Mouse (Mus musculus) kidney, embryonic 15.5 days (tissue): ENCODE measurements around the gene Pigm. TPM values are rescaled to one million over a fixed set of nuclear protein-coding genes. Genes with fewer than 3 reads are reported as not detected.

ENCODE experiments used
- ATAC-seq: fragments of 200-750 bp; cut with Nextera tagmentation; replicated peaks from 2 replicates; pipeline ENCODE4 v1.8.0; 2017; ENCODE audit warnings: moderate TSS enrichment; ENCODE audit not compliant: low FRiP score
- H3K27ac ChIP-seq: fragments of 300-500 bp; sonication (generic); 2 replicates; pipeline ENCODE4 v1.5.1; 2015; ENCODE audit warnings: mild to moderate bottlenecking, inconsistent platforms
- H3K27me3 ChIP-seq: fragments of 300-500 bp; sonication (generic); 2 replicates; pipeline ENCODE4 v1.6.1; 2015; ENCODE audit warnings: inconsistent platforms
- H3K36me3 ChIP-seq: fragments of 300-500 bp; sonication (generic); 2 replicates; pipeline ENCODE4 v1.6.1; 2015; ENCODE audit warnings: inconsistent platforms
- H3K4me1 ChIP-seq: fragments of 300-500 bp; sonication (generic); 2 replicates; pipeline ENCODE4 v1.6.1; 2015; ENCODE audit warnings: inconsistent platforms
- H3K4me2 ChIP-seq: fragments of 300-500 bp; sonication (generic); 2 replicates; pipeline ENCODE4 v1.6.1; 2015; ENCODE audit warnings: moderate library complexity, mild to moderate bottlenecking, inconsistent platforms
- H3K4me3 ChIP-seq: fragments of 300-500 bp; sonication (generic); replicated peaks from 2 replicates; pipeline ENCODE4 v1.5.1; 2015; ENCODE audit warnings: mild to moderate bottlenecking, inconsistent platforms
- H3K9ac ChIP-seq: fragments of 300-500 bp; sonication (generic); 2 replicates; pipeline ENCODE4 v1.6.1; 2015; ENCODE audit warnings: mild to moderate bottlenecking, inconsistent platforms
- H3K9me3 ChIP-seq: fragments of 300-500 bp; sonication (generic); replicated peaks from 2 replicates; pipeline ENCODE4 v1.6.1; 2016; ENCODE audit warnings: inconsistent platforms
- WGBS: fragments of 180-500 bp; shearing (Covaris S2); methylation state at CpG from one replicate; pipeline ENCODE4 v1.1.7; 2015; ENCODE audit warnings: mixed read lengths; 5-methylcytosine and 5-hydroxymethylcytosine counted together
- polyA plus RNA-seq: library from polyadenylated mRNA; unstranded; fragments of >200 nt; fragmentation: Nextera tagmentation; extraction: Ambion mirVana; gene quantifications from 2 replicates; pipeline ENCODE4 v1.2.1, GENCODE M21; 2015

The Pigm gene
- polyA plus RNA-seq, 1 experiment from 2014 or later: 7.9 TPM

DNA sequence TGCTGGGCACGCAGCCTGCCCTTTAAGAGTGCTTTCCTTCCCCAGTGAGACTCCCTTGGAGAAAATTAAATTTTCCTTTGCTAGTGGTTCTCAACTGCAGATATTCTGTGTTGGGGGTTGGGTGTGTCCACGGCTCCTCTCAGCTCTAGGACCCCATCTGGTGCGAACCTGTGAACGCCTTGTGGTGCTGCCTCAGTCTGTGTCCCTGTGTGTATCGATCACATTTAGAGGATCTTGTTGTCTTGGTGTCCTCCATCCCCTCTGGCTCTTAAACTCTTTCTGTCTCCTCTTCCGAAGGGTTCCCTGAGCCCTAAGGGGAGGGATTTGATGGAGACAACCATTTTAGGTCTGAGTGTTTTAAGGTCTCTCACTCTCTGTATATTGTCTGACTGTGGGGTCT is 43.8 kb downstream of the Pigm start:
- no peak overlapping the region for H3K27ac ChIP-seq
- peaks cover 13% of the 10 kb centered on the region for H3K4me1 ChIP-seq
- H3K4me3 ChIP-seq: no peak overlapping the region
- H3K27me3 ChIP-seq: no peaks in the 10 kb centered on the region
- H3K4me2 ChIP-seq: no peak overlapping the region
- H3K9me3 ChIP-seq: no peaks in the 10 kb centered on the region
- H3K9ac ChIP-seq: no peak overlapping the region
- WGBS: 90% methylated on average over 6 of the region's 6 CpGs
- H3K36me3 ChIP-seq: no peaks in the 10 kb centered on the region
- ATAC-seq: no peak

DNA sequence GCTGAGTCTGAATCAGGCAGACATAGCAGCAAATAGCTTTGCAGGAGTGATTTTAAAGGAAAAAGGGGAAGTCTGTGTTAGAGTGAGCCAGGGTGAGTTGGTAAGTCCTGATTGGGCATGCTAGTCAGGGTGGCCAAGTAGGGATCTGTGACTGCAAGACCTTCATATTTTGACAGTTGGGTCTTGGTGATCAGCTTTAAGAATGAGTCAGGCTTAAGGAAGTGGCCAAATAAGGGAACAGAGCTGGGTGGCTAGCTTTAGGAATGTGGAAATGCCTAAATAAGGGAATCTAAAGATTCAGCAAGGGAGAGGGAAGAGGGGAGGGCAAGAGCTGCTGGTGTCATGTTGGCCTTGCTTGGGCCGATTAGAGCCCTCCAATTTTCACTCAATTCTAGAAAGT is 47.0 kb downstream of the Pigm start:
- 25% methylated on average over 1 of the region's 1 CpGs for WGBS
- no peaks in the 10 kb centered on the region for H3K27me3 ChIP-seq
- no peaks in the 10 kb centered on the region for H3K36me3 ChIP-seq
- H3K4me2 ChIP-seq: no peak overlapping the region
- no peak overlapping the region for H3K4me3 ChIP-seq
- peaks cover 8% of the 10 kb centered on the region for H3K4me1 ChIP-seq
- H3K27ac ChIP-seq: no peak overlapping the region
- H3K9ac ChIP-seq: no peak overlapping the region
- no peak for ATAC-seq
- H3K9me3 ChIP-seq: no peaks in the 10 kb centered on the region

DNA sequence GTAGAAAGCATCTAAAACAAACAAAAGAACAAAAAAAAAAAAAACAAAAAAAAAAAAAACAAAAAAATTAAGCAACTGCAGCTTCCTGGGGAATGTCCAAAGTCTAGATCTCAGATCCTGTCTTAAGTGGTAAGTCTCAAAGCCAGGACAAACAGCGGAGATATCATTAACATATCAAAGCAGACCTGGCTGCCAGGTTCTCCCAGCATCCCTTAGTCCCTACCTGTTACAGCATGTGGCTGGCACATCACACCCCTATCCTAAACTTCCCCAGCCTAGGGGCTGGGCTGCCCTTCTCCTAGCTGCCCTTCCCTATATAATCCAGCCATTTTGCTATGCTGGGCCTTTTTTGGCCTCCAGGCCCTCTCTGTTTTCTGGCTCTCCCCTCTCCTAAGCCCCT is 50.1 kb downstream of the Pigm start:
- Histone ChIP-seq H3K36me3 (no peaks in the 10 kb centered on the region), H3K9me3 (no peaks in the 10 kb centered on the region), H3K27ac (no peak overlapping the region), H3K4me1 (peaks cover 11% of the 10 kb centered on the region), H3K4me3 (no peak overlapping the region), H3K4me2 (no peak overlapping the region), H3K9ac (no peak overlapping the region), H3K27me3 (no peaks in the 10 kb centered on the region)
- 76% methylated on average over 1 of the region's 1 CpGs for WGBS
- ATAC-seq: no peak

DNA sequence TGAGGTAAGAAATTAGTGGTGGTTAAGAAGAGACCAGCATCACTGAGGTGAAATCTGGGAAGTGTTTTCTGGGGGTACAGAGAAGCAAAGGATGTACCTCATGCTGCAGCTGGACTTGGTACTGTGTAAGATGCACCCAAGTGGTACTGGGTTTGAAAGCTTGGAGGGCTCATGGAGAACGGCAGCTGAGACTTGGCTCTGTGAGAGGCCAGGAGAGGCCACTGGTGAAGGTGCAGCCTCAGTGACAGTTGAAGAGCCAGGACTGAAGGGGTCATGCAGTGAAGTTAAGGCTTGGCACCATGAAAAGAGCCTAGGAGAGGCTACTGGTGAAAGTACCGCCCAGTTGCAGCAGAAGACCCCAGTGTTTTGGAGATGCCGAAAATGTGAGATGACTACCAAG is 51.5 kb downstream of the Pigm start:
- no peak overlapping the region for H3K27ac ChIP-seq
- 83% methylated on average over 3 of the region's 3 CpGs for WGBS
- no peak for ATAC-seq
- no peak overlapping the region for H3K9ac ChIP-seq
- H3K4me2 ChIP-seq: no peak overlapping the region
- H3K4me3 ChIP-seq: no peak overlapping the region
- H3K36me3 ChIP-seq: no peaks in the 10 kb centered on the region
- H3K4me1 ChIP-seq: peaks cover 26% of the 10 kb centered on the region
- no peaks in the 10 kb centered on the region for H3K9me3 ChIP-seq
- no peaks in the 10 kb centered on the region for H3K27me3 ChIP-seq

DNA sequence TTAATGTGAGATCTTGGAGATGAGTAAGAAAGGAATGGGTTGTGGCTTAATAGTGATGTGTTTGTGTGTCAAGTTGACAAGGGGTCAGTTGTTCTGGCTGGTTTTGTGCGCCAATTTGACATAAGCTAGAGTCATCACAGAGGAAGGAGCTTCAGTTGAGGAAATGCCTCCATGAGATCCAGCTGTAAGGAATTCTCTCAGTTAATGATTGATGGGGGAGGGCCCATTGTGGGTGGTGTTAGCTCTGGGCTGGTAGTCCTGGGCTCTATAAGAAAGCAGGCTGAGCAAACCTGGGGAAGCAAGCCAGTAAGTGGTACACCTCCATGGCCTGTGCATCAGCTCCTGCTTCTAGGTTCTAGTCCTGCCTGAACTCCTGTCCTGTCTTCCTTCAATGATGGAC is 52.3 kb downstream of the Pigm start:
- Histone ChIP-seq H3K27me3 (no peaks in the 10 kb centered on the region), H3K4me2 (no peak overlapping the region), H3K36me3 (no peaks in the 10 kb centered on the region), H3K4me1 (peaks cover 33% of the 10 kb centered on the region), H3K9me3 (no peaks in the 10 kb centered on the region), H3K9ac (no peak overlapping the region), H3K4me3 (no peak overlapping the region), H3K27ac (no peak overlapping the region)
- WGBS: 84% methylated on average over 1 of the region's 1 CpGs
- no peak for ATAC-seq

DNA sequence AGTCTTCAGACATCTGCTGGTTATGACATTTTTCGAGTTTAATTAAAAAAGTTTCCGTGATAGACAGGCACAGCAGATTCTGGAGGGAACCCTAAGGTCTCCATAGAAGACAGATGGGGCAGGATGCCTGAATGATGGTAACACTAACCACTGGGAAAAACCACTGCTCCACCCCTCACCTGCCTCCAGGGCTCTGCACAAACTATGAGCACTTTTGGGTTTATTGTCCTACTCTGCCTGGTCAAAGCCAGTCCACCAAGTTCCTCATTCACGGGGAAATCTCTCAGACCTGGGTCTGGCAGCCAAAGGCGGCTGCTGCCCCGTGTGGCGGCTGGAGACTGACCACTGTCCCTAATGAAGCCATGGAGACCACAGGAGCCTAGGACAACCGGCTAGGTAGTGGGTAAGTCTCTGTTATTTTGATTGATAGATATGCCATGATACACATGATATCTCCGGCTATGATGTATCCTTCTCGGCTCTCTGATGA is 54.4 kb downstream of the Pigm start:
- Histone ChIP-seq H3K27ac (peak overlapping the region; percentile 34; the same call in 1 of the 2 replicates), H3K4me1 (peaks cover 35% of the 10 kb centered on the region)

DNA sequence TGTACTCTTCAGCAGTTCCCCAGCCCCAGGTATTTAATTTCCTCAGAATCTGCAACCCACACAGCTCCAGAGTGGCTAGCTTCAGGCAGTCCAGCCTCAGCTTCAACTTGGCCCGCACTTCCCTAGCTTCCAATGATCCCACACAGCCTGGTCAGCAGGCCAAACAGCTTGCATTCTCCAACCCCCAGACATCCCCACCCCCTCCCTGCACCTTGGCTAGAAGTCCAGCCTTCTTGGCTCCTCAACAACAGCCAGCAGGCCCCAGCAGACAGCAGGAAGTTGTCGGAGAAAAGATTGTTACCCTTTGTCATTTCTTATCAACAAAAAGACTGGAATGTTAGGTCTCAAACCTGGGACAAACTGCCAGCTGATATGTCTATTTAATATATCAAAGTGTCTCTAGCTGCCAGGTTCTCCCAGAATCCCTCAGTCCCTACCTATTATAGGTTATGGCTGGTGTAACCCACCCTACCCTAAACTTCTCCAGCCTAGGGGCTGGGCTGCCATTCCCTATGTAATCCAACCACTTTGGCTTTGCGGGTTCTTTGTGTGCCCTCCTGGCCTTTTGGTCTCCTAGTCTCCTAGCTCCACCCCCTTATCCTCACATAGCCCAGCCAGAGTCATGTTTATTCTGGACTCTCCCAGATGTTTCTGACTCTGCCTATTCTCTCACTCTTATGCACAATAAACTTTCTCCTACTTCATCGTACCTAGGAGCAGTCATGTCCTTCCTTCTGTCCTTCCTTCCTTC is 55.7 kb downstream of the Pigm start:
- Histone ChIP-seq H3K36me3 (no peaks in the 10 kb centered on the region), H3K4me3 (no peak overlapping the region), H3K9me3 (no peaks in the 10 kb centered on the region), H3K27ac (peak overlapping the region; percentile 85), H3K4me1 (peaks cover 42% of the 10 kb centered on the region), H3K27me3 (no peaks in the 10 kb centered on the region), H3K9ac (no peak overlapping the region), H3K4me2 (0 out of 2 replicates have a peak overlapping the region, but pooled peaks have one; percentile 15)
- 16% methylated on average over 4 of the region's 4 CpGs for WGBS
- ATAC-seq: peak; percentile 71

More for the DNA sequence above, 54.4 kb downstream of the Pigm start:
- Histone ChIP-seq H3K27me3 (no peaks in the 10 kb centered on the region), H3K9me3 (no peaks in the 10 kb centered on the region), H3K36me3 (no peaks in the 10 kb centered on the region), H3K9ac (no peak overlapping the region), H3K4me2 (no peak overlapping the region), H3K4me3 (no peak overlapping the region)
- WGBS: 53% methylated on average over 9 of the region's 9 CpGs
- ATAC-seq: no peak

DNA sequence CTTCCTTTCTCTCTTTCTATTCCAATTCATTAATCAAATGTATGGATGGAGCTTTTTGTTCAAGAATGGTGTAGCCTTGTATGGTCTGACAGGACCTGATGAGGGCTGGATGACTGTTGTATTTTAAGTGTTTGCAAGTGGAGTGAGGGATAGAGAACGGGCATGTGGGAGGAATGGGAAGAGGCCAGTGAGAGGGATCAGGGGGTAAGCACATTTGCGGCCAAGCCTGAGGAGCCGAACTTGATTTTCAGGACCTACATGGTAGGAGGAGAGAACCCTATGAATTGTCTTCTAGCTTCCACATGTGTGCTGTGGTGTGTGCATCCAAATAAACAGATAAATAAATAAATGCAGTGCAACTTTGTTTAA is 56.2 kb downstream of the Pigm start:
- Histone ChIP-seq H3K9me3 (no peaks in the 10 kb centered on the region), H3K4me1 (peaks cover 47% of the 10 kb centered on the region), H3K27ac (peak overlapping the region; percentile 85), H3K4me2 (0 out of 2 replicates have a peak overlapping the region, but pooled peaks have one; percentile 15), H3K36me3 (no peaks in the 10 kb centered on the region), H3K27me3 (no peaks in the 10 kb centered on the region), H3K4me3 (no peak overlapping the region), H3K9ac (no peak overlapping the region)
- 42% methylated on average over 3 of the region's 3 CpGs for WGBS
- ATAC-seq: no peak

DNA sequence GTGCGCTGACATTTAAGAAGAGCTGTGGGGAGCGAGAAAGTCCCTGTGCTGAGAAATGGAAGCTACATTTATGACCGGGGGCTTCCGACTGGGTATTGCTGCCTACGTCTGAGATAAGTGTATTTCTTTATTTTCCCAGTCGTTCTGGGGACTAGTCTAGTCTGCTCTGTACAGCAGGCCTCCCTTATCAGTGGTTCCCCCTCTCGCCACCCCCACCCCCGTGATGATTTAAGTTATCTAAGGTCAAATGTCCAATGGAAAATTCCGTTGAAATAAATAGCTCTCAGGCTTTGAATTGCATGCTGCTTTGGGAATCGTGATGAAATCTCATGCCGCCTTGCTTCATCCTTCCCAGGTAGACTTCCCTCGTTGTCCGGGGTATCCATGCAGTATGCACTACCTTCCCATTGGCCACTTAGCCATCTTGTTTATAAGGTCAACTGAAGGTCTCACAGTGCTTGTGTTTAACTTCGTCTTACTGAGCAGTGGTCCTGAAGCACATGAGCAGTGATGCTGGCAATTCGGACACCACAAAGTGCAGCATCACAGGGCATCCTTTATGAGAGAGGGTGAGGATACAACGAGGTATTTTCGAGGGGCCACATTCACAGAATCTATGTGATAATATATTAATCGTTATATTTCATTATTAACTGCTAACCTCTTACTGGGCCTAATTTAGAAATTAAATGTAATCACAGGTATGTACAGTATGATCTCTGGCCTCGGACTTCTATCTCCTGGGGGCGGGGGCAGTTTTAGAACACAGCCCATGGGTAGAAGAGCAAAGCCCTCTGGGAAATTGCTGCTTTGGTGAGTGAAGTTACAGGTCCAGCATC is 56.9 kb downstream of the Pigm start:
- peak overlapping the region; percentile 85 for H3K27ac ChIP-seq
- H3K9me3 ChIP-seq: no peaks in the 10 kb centered on the region
- H3K27me3 ChIP-seq: no peaks in the 10 kb centered on the region
- ATAC-seq: no peak
- H3K4me1 ChIP-seq: peaks cover 47% of the 10 kb centered on the region
- no peak overlapping the region for H3K9ac ChIP-seq
- H3K36me3 ChIP-seq: no peaks in the 10 kb centered on the region
- no peak overlapping the region for H3K4me3 ChIP-seq
- H3K4me2 ChIP-seq: 0 out of 2 replicates have a peak overlapping the region, but pooled peaks have one; percentile 9
- WGBS: 58% methylated on average over 20 of the region's 20 CpGs

Other genes starting within 250 kb of the Pigm start
- 149 and 154 TPM in 2 replicates for gene Pex19, start 249.8 kb upstream of the Pigm start, polyA plus RNA-seq
- 125 and 132 TPM in 2 replicates for gene Dcaf8, start 228.5 kb upstream of the Pigm start, polyA plus RNA-seq
- gene Pea15a, start 169.7 kb upstream of the Pigm start, polyA plus RNA-seq: 107 and 124 TPM in 2 replicates
- 6.2 and 8.9 TPM in 2 replicates for gene Casq1, start 156.7 kb upstream of the Pigm start, polyA plus RNA-seq
- gene Atp1a4, start 118.1 kb upstream of the Pigm start, polyA plus RNA-seq: 0.05 TPM in 1 of 2 replicates, not detected in the other
- 48.9 and 54.4 TPM in 2 replicates for gene Igsf8, start 114.9 kb upstream of the Pigm start, polyA plus RNA-seq
- 2.2 and 2.9 TPM in 2 replicates for gene Atp1a2, start 78.5 kb upstream of the Pigm start, polyA plus RNA-seq
- not detected in 2 replicates for gene Kcnj9, start 47.2 kb upstream of the Pigm start, polyA plus RNA-seq
- 0.83 and 1.0 TPM in 2 replicates for gene Kcnj10, start 35.3 kb upstream of the Pigm start, polyA plus RNA-seq
- 0.73 and 1.1 TPM in 2 replicates for gene Slamf9, start 98.8 kb downstream of the Pigm start, polyA plus RNA-seq
- 45.0 and 46.0 TPM in 2 replicates for gene Igsf9, start 105.2 kb downstream of the Pigm start, polyA plus RNA-seq
- 246 and 251 TPM in 2 replicates for gene Tagln2, start 123.5 kb downstream of the Pigm start, polyA plus RNA-seq
- 1.4 and 2.2 TPM in 2 replicates for gene Cfap45, start 144.3 kb downstream of the Pigm start, polyA plus RNA-seq
- 0.57 and 0.59 TPM in 2 replicates for gene Vsig8, start 179.4 kb downstream of the Pigm start, polyA plus RNA-seq
- 0.10 and 0.17 TPM in 2 replicates for gene Slamf8, start 214.0 kb downstream of the Pigm start, polyA plus RNA-seq
- not detected in 2 replicates for gene Fcrl6, start 226.0 kb downstream of the Pigm start, polyA plus RNA-seq